23 mouse cellular contexts compared by ENCODE assay signal in the genomic region with DNA sequence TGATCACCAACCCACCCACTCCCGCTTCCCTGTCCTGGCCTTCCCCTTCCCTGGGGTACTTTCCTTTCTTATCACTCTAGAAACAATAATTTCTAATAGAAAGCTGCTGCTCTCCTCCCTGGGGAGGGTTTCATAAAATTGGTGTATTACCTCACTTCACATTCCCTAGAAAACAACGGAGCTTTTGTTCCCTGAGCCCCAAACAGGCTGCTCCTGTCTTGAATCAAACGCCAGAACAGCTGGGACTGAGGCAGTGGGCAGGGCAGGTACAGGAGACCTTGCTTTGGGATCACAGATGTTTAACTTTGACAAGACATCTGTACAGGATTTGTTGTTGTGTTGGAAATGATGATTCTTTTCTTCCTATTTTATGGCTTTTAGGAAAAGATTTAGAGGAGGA.
DNase-seq lines count a peak whose midpoint lies in the region; ATAC-seq lines count a peak whose summit lies in the region.
"Had no signal": no experiment of that assay in that cellular context is flagged by ENCODE, and none has a peak within 500 bp of the region (broad histone marks: within the 10 kb centered on the region; RNA-seq: fewer than 3 reads in every experiment).

No protein-coding gene starts in this region.

- no peak overlapping the region for H3K27ac ChIP-seq in neural tube, embryonic 15.5 days (replicated peaks)
- H3K27ac ChIP-seq: embryonic facial prominence, embryonic 15.5 days; forebrain, embryonic 10.5 days; heart, adult 2 months; heart, embryonic 15.5 days; hindbrain, embryonic 10.5 days; hindbrain, embryonic 15.5 days had no signal

- intact Hi-C loops in heart, postnatal 10 days (cut with DNase I), result no loop called here

- no peak overlapping the region for H3K9ac ChIP-seq in neural tube, embryonic 15.5 days (replicated peaks)
- H3K9ac ChIP-seq: embryonic facial prominence, embryonic 15.5 days; heart, embryonic 15.5 days; hindbrain, embryonic 15.5 days had no signal

- no peak overlapping the region for H3K4me3 ChIP-seq in neural tube, embryonic 15.5 days (replicated peaks)
- H3K4me3 ChIP-seq: embryonic facial prominence, embryonic 15.5 days; erythroblast, embryonic 14.5 days; forebrain, embryonic 10.5 days; heart, adult 2 months; heart, embryonic 15.5 days; hindbrain, embryonic 10.5 days; hindbrain, embryonic 15.5 days had no signal

- no peaks in the 10 kb centered on the region for H3K27me3 ChIP-seq in neural tube, embryonic 15.5 days (replicated peaks)
- H3K27me3 ChIP-seq: embryonic facial prominence, embryonic 15.5 days; heart, embryonic 15.5 days; hindbrain, embryonic 15.5 days had no signal

- no peak overlapping the region for H3K4me2 ChIP-seq in neural tube, embryonic 15.5 days
- H3K4me2 ChIP-seq: embryonic facial prominence, embryonic 15.5 days; heart, embryonic 11.5 days; heart, embryonic 15.5 days; hindbrain, embryonic 15.5 days had no signal

- H3K36me3 ChIP-seq in neural tube, embryonic 15.5 days, result no peaks in the 10 kb centered on the region
- H3K36me3 ChIP-seq: embryonic facial prominence, embryonic 15.5 days; forebrain, embryonic 10.5 days; heart, embryonic 15.5 days; hindbrain, embryonic 10.5 days; hindbrain, embryonic 15.5 days had no signal

- 28% methylated on average over 3 of the region's 3 CpGs for WGBS in neural tube, embryonic 15.5 days

- H3K4me1 ChIP-seq in neural tube, embryonic 15.5 days, result no peaks in the 10 kb centered on the region
- H3K4me1 ChIP-seq: embryonic facial prominence, embryonic 15.5 days; heart, embryonic 15.5 days; hindbrain, embryonic 15.5 days had no signal

- peak; percentile 62 for DNase-seq in heart, adult 11 months
- no peak for DNase-seq in heart, postnatal 10 days
- peak; percentile 5 for DNase-seq in embryo, embryonic 11.5 days (ENCODE audit: low read depth, low spot score)
- DNase-seq in forelimb bud, embryonic 11.5 days (ENCODE audit: low read depth, low spot score), result peak; percentile 55
- DNase-seq in mesoderm, embryonic 11.5 days (ENCODE audit: low read depth, low spot score), result peak; percentile 34
- DNase-seq in layer of hippocampus, postnatal 36 days, result no peak
- DNase-seq: adrenal gland, postnatal 10 days; cerebellum, adult 11 months; cerebellum, adult 8-10 months; cerebellum, postnatal 14 days; gastrocnemius, postnatal 10 days; heart, adult 2 months had no signal

- ATAC-seq in neural tube, embryonic 15.5 days (ENCODE audit: low FRiP score), result no peak
- ATAC-seq: forebrain, embryonic 14.5 days; inflammation-experienced regulatory T-cells, adult 6 months; intestine, postnatal 0 days had no signal

- no peaks in the 10 kb centered on the region for H3K9me3 ChIP-seq in neural tube, embryonic 15.5 days (replicated peaks)
- H3K9me3 ChIP-seq: embryonic facial prominence, embryonic 15.5 days; forebrain, embryonic 10.5 days; heart, embryonic 15.5 days; hindbrain, embryonic 10.5 days; hindbrain, embryonic 15.5 days had no signal

Comparison
In these comparisons a context has a peak if more than half of its experiments do, and no peak if none do; other contexts are left out.
1. DNase-seq: peak in heart, adult 11 months (single experiment), embryo, embryonic 11.5 days (single experiment), forelimb bud, embryonic 11.5 days (single experiment) and mesoderm, embryonic 11.5 days (single experiment); none in heart, postnatal 10 days (0 of 2) and layer of hippocampus, postnatal 36 days (0 of 2).